Mouse (Mus musculus) thymus, adult 2 months (tissue): ENCODE measurements around the gene Sptbn4. TPM values are rescaled to one million over a fixed set of nuclear protein-coding genes. Genes with fewer than 3 reads are reported as not detected.

Experiments used
- DNase-seq: peaks from one replicate; pipeline ENCODE4 v3.0.0; 2021
- H3K27ac ChIP-seq: fragments of 200-500 bp; 2 replicates; pipeline ENCODE4 v1.5.1; 2012; ENCODE audit warnings: low read length, control low read depth; ENCODE audit not compliant: control insufficient read depth, insufficient read depth
- H3K27me3 ChIP-seq: fragments of 200-500 bp; 2 replicates; pipeline ENCODE4 v1.6.1; 2012; ENCODE audit warnings: mild to moderate bottlenecking, low read length, moderate library complexity, mixed read lengths; ENCODE audit not compliant: control insufficient read depth, insufficient read depth
- H3K36me3 ChIP-seq: fragments of 200-500 bp; 2 replicates; pipeline ENCODE4 v1.6.1; 2012; ENCODE audit warnings: mild to moderate bottlenecking, low read length, moderate library complexity; ENCODE audit not compliant: control insufficient read depth, insufficient read depth
- H3K4me1 ChIP-seq: fragments of 200-500 bp; replicated peaks from 2 replicates; pipeline ENCODE4 v1.6.1; 2012; ENCODE audit warnings: low read length; ENCODE audit not compliant: control insufficient read depth, insufficient read depth
- H3K4me3 ChIP-seq: fragments of 200-500 bp; 2 replicates; pipeline ENCODE4 v1.5.1; 2012; ENCODE audit warnings: mild to moderate bottlenecking, low read length, control low read depth, moderate library complexity; ENCODE audit not compliant: control insufficient read depth, insufficient read depth
- CTCF ChIP-seq: fragments of 200-500 bp; IDR thresholded peaks from 2 replicates; pipeline ENCODE4 v1.5.1; 2012; ENCODE audit warnings: mild to moderate bottlenecking, control low read depth, low read length, moderate library complexity, borderline replicate concordance; ENCODE audit not compliant: control insufficient read depth, poor library complexity, insufficient read depth; ENCODE audit errors: extremely low read depth
- POLR2A ChIP-seq: fragments of 200-500 bp; IDR thresholded peaks from 2 replicates; pipeline ENCODE4 v1.6.1; 2012; ENCODE audit warnings: mild to moderate bottlenecking, low read length, control low read depth, moderate library complexity; ENCODE audit not compliant: control insufficient read depth, poor library complexity, insufficient read depth; ENCODE audit errors: extremely low read depth
- WGBS: fragments of 180-500 bp; shearing (Covaris S2); methylation state at CpG from one replicate; pipeline ENCODE4 v1.1.7; 2018; 5-methylcytosine and 5-hydroxymethylcytosine counted together
- polyA plus RNA-seq: library from polyadenylated mRNA; depleted of rRNA; stranded (reverse); fragments of >200 nt; gene quantifications from 2 replicates; pipeline ENCODE4 v1.2.3, GENCODE M21; 2012

Gene Sptbn4
- polyA plus RNA-seq, 1 experiment = 0.13 TPM

DNA sequence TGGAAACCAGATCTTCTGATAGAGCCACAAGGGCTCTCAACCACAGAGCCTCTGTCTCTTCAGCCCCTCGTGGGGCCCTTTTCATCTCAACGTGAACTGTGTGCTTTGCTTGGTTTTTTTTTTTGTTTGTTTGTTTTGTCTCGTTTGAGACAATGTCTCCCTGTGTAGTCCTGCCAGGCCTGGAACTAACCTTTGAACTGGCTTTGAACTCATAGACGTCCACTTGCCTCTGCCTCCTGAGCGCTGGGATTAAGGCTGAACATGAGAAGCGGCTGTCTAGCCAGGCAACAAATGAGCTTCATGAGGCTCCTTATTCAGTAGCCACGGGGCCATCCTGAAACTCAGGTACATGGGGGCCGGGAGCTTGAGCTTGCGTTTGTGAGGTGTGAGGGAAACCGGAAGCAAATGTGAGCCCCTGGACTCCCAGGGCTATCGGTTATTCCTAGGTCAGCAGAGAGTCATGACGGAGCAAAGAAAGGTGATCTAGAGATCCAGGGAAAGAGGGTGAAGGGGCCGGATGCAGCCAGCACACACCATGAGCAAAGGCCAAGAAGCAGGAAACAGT lies 4.8 kb upstream of the Sptbn4 start:
- H3K27me3 ChIP-seq = no peaks in the 10 kb centered on the region
- no peak overlapping the region for H3K4me3 ChIP-seq
- DNase-seq = no peak
- TF ChIP-seq CTCF = no peak
- TF ChIP-seq POLR2A = no peak
- 80% methylated on average over 13 of the region's 13 CpGs for WGBS
- no peaks in the 10 kb centered on the region for H3K36me3 ChIP-seq
- no peak overlapping the region for H3K27ac ChIP-seq
- peaks cover 9% of the 10 kb centered on the region for H3K4me1 ChIP-seq

DNA sequence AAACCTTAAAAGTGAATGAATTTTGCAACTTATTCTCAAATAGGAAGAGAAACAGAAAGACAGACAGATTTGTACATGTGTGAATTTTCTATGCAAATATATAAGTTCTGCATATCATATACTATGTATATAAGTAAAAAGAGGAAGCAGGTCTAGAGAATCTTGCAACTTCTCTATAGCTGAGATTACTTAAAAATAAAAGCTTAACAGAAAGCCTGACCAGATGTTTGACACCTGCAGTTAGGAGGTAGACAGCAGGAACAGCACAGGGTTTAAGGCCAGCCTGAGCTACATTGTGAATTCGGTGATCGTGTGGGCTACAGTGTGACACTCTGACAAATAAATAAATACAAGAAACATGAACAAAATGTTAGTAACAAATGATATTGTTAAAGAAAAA lies 3.9 kb upstream of the Sptbn4 start:
- Histone ChIP-seq H3K4me1 (peaks cover 9% of the 10 kb centered on the region), H3K27ac (no peak overlapping the region), H3K36me3 (no peaks in the 10 kb centered on the region), H3K4me3 (no peak overlapping the region), H3K27me3 (peaks cover 3% of the 10 kb centered on the region; the same call in 1 of the 2 replicates)
- TF ChIP-seq CTCF (no peak), POLR2A (no peak)
- DNase-seq = no peak
- WGBS = 49% methylated on average over 2 of the region's 2 CpGs

DNA sequence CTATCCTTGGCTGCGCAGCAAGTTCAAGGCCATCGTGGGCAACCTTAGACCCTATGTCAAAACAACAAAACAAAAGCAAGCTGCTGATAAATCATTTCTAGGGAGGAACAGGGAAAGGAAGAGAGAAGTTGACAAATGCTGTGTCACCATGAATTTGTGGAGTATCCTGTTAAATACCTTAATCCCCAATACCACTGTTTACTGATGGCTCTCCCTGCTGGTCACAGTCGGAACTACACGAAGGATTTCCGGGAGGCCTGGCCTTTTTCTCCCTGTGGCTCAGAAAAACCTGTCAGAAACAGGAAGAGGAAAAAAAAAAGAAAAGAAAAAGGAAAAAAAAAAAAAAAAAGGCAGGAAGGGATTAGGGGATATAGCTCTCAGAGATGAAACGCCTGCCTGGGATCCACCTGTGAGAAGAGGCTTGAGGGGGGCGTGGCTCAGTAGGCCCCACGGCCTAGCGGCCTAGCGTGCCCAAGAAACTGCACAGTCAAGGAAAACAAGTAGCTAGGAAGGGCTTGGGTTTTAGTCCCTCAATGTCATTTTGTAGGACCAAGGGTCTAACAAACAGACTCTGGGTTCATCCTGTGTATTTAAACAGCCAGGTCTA lies 1.9 kb upstream of the Sptbn4 start:
- H3K4me1 ChIP-seq = peaks cover 12% of the 10 kb centered on the region
- TF ChIP-seq POLR2A (no peak), CTCF (no peak)
- 74% methylated on average over 10 of the region's 10 CpGs for WGBS
- H3K27ac ChIP-seq = no peak overlapping the region
- no peaks in the 10 kb centered on the region for H3K36me3 ChIP-seq
- peak; percentile 54 for DNase-seq
- no peak overlapping the region for H3K4me3 ChIP-seq
- peaks cover 11% of the 10 kb centered on the region; the same call in 1 of the 2 replicates for H3K27me3 ChIP-seq

DNA sequence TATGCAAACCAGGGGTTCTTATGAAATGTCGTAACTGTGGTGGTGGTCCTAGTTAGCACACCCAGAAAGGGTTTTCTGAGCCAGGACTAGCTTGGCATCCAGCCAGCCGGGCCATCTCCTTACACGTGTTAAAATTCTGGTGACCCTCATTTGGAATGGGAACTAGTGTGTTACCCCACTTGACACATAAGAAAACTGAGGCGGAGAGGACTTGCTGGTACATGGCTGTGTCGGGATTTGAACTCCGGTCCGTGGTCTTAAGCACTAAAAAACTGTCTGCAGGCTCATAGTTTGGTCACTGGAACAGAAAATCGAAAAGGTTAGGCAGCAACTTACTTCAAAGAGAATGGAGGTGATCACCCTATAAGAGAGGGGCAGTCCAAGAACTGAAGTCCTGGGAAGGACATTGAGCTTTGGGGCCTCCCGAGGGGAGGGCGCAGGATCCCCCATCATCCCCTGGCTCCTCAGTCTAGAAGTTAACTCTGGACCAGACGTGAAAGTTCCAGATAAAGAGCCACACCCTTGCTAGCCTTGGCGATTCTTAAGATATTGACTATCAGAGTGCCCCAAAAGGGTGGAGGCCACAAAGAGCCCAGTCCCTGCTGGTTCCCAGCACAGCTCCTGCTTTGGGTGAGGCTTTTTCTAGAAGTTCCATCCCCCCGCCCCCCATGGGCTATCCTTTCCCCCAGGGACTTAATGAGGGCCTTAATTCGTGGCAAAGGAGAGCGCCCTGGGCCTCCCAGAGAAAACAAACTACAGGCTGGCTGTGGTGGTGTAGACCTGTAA lies 1.1 kb upstream of the Sptbn4 start:
- WGBS = 65% methylated on average over 15 of the region's 15 CpGs
- DNase-seq = no peak
- no peaks in the 10 kb centered on the region for H3K36me3 ChIP-seq
- peak overlapping the region; percentile 42 for H3K4me3 ChIP-seq
- H3K27me3 ChIP-seq = peaks cover 11% of the 10 kb centered on the region; the same call in 1 of the 2 replicates
- no peak overlapping the region for H3K27ac ChIP-seq
- no peak for TF ChIP-seq POLR2A
- TF ChIP-seq CTCF = no peak
- peaks cover 12% of the 10 kb centered on the region for H3K4me1 ChIP-seq

DNA sequence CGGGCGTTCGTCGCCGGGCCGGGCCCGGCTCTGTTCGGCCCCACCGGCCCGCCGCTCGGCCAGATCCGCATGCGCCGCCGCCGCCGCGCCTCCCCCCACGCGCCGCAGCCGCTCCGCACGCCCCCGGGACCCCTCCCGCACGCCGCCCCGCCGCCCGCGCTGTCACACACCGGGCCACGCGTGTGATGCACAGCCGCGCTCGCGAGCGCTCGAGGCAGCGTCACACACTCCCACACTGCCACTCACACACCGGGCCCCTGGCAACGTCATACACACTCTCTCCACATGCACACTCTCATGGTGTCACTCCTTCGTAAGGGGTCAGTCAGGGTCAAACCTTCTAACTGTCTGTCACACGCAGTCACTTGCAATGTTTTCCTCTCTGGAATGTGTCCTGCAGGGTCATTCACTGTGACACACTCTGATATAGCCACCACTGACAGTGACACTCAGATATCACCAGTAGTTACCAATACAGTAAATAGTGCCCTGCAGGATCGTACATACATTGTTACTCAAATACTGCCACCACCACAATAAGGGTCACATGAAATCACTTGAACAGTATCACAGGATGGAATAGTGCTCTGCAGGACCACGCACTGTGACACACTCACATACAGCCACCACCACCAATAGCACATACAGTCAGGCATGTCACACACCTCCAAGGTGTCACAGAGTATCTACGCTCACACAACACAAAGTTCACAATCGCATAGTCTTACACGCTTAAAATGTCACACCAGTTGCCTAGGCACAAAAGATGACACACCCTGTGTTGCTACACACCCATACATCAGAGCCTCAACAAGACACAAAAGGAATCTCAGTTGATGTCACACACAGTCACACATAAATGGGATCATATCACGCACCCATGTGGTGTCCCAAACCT lies 716 bp downstream of the Sptbn4 start:
- Histone ChIP-seq H3K27ac (no peak overlapping the region), H3K36me3 (no peaks in the 10 kb centered on the region), H3K4me3 (no peak overlapping the region), H3K4me1 (peaks cover 12% of the 10 kb centered on the region), H3K27me3 (peaks cover 11% of the 10 kb centered on the region; the same call in 1 of the 2 replicates)
- 10% methylated on average over 51 of the region's 53 CpGs for WGBS
- no peak for DNase-seq
- TF ChIP-seq CTCF (no peak), POLR2A (no peak)

DNA sequence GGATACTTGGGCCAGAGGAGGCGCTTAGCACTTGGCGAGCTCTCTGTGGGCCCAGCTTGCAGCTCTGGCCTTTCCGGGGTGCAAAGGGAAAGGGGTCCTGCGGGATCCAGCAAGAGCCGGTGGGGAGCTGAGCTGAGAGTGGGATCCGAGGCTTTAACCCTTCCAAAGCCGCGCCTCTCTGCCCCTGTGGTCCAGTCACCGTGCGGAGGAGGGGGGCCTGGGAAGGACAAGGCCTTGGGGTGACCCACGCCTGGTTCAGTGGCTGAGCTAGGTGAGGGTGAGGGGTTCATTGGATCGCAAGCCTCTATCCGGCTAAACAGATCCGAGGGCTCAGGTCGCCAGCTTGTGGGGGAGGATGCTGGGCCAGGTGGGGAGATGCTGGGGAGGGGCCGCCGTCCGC lies 1.4 kb downstream of the Sptbn4 start:
- DNase-seq = no peak
- no peak for TF ChIP-seq POLR2A
- Histone ChIP-seq H3K36me3 (no peaks in the 10 kb centered on the region), H3K27me3 (peaks cover 11% of the 10 kb centered on the region; the same call in 1 of the 2 replicates), H3K27ac (no peak overlapping the region), H3K4me1 (peaks cover 12% of the 10 kb centered on the region), H3K4me3 (no peak overlapping the region)
- 22% methylated on average over 18 of the region's 18 CpGs for WGBS
